Mouse (Mus musculus) urinary bladder, adult 2 months (tissue): ENCODE data around the gene Hinfp. TPM values are rescaled to one million over a fixed set of nuclear protein-coding genes. Genes with fewer than 3 reads are reported as not detected.
"Not testable (repeated sequence)": the region's sequence is repeated elsewhere in the genome, so short reads cannot be mapped to it uniquely, and the experiment has no call there.

ENCODE experiments used
- DNase-seq: peaks from one replicate; pipeline ENCODE4 v3.0.0; 2022; ENCODE audit warnings: low spot score
- polyA plus RNA-seq: library from polyadenylated mRNA; depleted of rRNA; stranded (reverse); fragments of >200 nt; gene quantifications from 2 replicates; pipeline ENCODE4 v1.2.3, GENCODE M21; 2012; rRNA removed

Gene Hinfp
- 20.2 and 22.7 TPM in 2 replicates for polyA plus RNA-seq

- peak; percentile 91 for DNase-seq
Observed at GRCm38 (mm10) chr9:44305466-44306079, at the start of gene Hinfp. Gene Hinfp (minus strand): TSS chr9:44305671.

- no peak for DNase-seq
Observed at GRCm38 (mm10) chr9:44353142-44353541, 47.7 kb upstream of the Hinfp start.

DNA sequence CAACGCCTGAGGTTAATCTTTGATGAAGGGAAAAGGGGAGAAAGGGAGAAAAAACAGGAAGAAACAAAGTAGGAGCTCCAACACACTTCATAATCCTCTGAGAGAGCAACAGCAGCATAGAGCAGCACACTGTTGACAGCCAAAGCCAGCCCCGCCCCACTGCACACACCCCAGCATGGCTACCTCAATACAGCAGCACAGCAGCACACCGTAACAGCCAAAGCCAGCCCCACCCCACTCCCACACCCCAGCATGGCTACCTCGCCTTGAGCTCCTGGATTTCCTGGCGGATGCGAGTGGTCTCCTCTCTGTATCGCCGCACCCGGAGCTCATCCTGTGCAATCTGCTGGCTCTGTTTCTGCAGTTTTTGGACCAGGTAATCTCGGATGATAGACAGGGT lies 46.9 kb upstream of the Hinfp start:
- DNase-seq: no peak

DNA sequence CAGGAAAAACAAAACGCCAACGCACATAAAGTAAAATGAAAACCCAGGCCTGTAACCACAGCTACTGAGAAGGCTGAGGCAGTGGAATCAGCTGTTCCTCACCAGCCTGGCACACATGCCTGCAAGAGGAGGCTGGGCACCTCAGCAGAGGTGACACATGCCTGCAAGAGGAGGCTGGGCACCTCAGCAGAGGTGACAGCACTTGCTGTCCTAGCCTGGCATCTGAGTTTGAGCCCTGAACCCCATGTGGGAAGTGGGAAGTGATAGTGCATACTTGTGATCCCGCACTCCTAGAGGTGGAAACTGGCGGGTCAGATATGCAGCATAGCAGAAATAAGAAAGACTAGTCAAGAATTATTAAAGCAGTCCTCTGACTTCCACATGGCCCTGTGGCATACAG lies 45.9 kb upstream of the Hinfp start:
- no peak for DNase-seq

- DNase-seq: no peak
Observed at GRCm38 (mm10) chr9:44348546-44348945, 43.1 kb upstream of the Hinfp start.

DNA sequence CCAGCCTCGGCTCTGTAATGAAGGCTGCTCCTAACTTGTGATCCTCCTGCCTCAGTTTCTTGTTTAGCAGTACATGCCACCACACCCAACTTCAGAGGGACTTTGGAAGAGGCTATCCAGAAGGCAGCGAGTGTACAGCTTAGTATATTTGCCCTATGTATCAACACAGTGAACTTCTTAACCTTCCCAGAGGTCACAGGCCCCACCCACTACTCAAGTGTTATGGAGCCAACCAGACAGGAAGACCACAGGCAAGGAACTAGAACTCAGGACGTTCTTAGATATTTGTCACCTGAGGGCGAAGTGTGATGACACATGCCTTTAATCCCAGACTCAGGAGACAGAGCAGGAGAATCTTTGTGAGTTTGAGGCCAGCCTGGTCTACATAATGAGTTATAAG lies 42.1 kb upstream of the Hinfp start:
- no peak for DNase-seq

- no peak for DNase-seq
Observed at GRCm38 (mm10) chr9:44347166-44347565, 41.7 kb upstream of the Hinfp start.

GRCm38 (mm10) chr9:44345570-44346433 lies 40.3 kb upstream of the Hinfp start:
- DNase-seq: no peak

GRCm38 (mm10) chr9:44343781-44344421 lies 38.4 kb upstream of the Hinfp start, which contains the start of gene Hmbs:
Gene Hmbs (minus strand): TSS chr9:44344228.
- DNase-seq: peak; percentile 90

GRCm38 (mm10) chr9:44343290-44343689 lies 37.8 kb upstream of the Hinfp start:
- DNase-seq: no peak

DNA sequence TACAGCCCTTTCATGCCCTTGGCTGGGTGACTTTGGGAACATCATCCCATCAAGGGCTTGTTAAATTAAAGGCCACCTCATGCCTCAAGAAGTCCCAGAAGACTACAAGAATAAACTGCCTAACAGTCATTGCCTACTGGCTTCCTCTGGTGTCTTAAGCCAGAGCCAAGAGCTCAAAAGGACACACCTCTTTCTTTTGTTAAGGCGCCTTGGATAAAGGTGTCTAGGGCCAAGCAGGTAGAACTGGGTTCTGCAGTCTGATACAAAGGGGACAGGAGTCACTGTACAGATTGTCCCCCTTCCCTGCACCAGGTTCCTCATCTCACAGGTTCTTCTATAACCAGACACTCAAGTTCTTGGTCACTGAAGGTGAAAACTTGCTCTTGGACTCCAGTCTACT lies 37.1 kb upstream of the Hinfp start:
- no peak for DNase-seq

- DNase-seq: no peak
Observed at GRCm38 (mm10) chr9:44342173-44342572, 36.7 kb upstream of the Hinfp start.

- no peak for DNase-seq
Observed at GRCm38 (mm10) chr9:44341487-44341886, 36.0 kb upstream of the Hinfp start.

DNA sequence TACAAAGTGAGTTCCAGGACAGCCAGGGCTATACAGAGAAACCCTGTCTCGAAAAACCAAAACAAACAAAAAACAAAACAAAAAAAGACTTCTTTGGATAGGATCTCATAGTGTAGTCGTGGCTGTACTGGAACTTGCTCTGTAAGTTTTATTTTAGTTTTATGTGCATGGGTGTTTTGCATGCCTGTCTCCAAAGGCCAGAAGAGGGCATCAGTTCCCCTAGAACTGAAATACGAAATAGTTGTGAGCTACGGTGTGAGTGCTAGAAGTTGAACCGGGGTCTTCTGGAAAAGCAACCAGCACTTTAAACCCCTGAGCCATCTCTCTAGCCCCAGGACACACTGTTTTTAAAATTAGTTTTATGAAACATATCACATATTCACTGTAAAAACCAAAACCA lies 33.1 kb upstream of the Hinfp start:
- no peak for DNase-seq

DNA sequence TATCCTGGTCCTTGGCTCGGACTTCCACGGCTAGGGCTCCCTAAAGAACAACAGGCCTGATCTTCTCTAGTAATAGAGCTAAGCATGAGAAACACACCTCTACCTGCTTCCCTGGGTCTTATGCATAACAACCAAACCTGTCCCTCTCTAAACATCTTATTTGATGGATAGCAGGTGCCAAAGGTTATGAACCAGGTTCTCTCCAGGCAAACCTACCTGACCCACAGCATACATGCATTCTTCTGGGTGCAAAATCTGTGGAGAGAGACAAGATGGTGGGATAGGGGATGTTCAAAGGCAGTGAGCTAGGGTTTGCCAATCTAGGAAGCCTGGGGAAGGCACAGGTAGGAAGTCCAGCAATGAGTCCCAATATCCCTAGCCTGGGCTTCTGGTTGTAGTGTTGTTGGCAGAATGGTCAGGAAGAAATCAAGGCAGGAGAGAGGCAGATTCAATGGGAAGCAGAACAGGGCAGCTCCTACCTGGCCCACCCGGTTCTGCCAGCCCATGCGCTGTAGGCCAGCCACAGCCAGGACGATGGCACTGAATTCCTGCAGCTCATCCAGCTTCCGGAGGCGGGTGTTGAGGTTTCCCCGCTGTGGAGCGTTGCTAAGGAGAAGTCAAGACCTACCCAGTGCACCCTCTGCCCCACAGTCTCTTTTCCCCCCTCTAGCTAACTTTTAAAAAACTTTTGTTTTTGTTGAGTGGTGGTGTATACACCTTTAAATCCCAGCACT lies 32.1 kb upstream of the Hinfp start:
- DNase-seq: no peak

DNA sequence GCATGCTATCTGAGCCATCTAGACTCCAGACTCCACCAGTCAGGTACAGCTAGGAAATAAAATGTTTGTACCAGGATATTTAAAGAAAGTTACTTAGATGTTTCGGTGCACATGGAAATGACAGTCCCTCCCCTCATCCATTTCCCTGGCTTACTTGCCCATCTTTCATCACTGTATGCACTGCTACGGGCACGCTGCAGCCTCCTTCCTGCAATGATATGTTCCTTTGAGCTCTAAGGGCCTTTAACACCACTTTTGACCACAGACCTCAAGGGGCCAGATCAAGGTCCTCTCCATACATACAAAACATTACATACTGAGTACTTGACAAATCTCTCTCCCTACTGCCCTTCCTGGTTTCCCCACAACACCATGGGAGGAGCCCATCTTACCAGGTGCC lies 31.5 kb upstream of the Hinfp start:
- no peak for DNase-seq

- DNase-seq: not testable (repeated sequence)
Observed at GRCm38 (mm10) chr9:44336513-44336912, 31.0 kb upstream of the Hinfp start.

DNA sequence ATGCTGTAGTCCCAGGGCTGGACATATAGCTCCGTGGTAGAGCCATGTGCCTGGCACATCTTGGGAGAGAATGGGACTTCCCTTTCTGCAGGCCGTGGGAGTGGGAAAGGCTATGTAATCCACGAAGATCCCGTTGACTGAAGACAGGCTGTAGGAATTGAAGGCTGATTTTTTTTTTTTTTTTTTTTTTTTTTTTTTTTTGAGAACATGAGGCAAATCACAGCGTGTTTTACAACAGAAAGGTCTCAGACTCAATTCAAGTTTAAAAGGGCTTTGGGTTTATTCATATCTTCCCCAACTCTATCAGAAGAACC lies 30.6 kb upstream of the Hinfp start:
- DNase-seq: no peak

- no peak for DNase-seq
Observed at GRCm38 (mm10) chr9:44335331-44336092, 30.0 kb upstream of the Hinfp start.

DNA sequence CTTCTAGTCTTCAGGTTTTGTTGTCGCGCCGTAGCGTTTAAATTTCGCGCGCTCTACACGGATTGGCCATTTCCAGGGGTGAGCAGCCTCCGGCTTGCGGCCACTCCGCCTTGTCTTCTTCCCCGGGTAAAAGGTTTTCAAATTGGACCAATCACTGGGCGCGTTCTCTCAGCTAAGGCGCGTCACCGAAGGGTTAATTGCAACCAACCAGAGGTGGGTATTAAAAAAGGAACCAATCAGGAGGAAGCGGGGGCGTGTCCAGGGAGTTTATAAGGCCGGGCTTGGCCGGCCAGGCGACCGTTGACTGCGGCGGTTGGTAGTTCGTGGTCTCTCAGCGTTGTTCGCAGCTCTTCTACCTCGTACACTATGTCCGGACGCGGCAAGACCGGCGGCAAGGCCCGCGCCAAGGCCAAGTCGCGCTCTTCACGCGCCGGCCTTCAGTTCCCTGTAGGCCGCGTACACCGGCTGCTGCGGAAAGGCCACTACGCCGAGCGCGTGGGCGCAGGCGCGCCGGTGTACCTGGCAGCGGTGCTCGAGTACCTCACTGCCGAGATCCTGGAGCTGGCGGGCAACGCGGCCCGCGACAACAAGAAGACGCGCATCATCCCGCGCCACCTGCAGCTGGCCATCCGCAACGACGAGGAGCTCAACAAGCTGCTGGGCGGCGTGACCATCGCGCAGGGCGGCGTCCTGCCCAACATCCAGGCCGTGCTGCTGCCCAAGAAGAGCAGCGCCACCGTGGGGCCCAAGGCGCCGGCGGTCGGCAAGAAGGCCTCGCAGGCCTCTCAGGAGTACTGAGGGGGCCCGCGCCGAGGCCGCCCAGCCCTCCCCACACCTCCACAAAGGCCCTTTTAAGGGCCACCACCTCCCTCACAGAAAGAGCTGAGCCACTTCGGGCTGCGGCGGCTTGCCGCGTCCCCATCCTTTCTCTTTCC lies 29.2 kb upstream of the Hinfp start, which contains the start of gene H2afx:
Gene H2afx (plus strand): TSS at position 299 of the 935 bp plus-strand sequence.
- DNase-seq: peak; percentile 93
